Mouse (Mus musculus): ENCODE measurements around the gene Smim15.

DNA sequence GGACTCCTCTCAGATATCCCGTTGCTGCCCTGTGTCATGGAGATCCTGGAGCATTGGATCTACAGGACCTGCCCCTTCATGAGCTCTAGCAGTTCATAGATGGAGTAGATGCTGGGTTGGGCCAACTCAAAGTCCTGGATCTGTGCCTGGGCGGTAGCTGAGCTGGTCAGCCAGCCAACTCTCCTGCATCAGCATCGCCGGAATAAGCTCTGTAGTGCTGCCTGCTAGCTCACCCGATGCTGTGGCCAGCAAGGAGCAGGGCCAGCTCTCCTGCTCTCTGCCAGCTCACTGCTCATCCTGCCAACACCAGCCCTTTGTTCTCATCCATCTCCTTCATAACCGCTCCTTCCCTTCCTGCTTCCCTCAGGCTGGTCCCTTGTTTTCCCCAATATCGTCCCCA, 51.4 kb downstream of the Smim15 start:
- TF ChIP-seq HCFC1 (IDR thresholded peaks at IDR 0.05; ENCODE audit: borderline replicate concordance, insufficient read depth, low read length) (no peak), ZC3H11A (IDR thresholded peaks at IDR 0.05; ENCODE audit: borderline replicate concordance, low read depth, low read length) (no peak), CHD2 (IDR thresholded peaks at IDR 0.05; ENCODE audit: low read depth, low read length) (no peak), ZNF384 (IDR thresholded peaks at IDR 0.05; ENCODE audit: low read depth, low read length) (no peak)

Data from ES-E14 (cell line).